Mouse (Mus musculus) embryo, embryonic 11 days (tissue): ENCODE measurements around the gene Letm1.
A peak's percentile ranks its signal among the peaks of the same experiment; 100 is the strongest.

ENCODE experiments used
- DNase-seq: peaks from one replicate; pipeline ENCODE4 v3.0.0-alpha.2; 2015

The Letm1 gene

DNA sequence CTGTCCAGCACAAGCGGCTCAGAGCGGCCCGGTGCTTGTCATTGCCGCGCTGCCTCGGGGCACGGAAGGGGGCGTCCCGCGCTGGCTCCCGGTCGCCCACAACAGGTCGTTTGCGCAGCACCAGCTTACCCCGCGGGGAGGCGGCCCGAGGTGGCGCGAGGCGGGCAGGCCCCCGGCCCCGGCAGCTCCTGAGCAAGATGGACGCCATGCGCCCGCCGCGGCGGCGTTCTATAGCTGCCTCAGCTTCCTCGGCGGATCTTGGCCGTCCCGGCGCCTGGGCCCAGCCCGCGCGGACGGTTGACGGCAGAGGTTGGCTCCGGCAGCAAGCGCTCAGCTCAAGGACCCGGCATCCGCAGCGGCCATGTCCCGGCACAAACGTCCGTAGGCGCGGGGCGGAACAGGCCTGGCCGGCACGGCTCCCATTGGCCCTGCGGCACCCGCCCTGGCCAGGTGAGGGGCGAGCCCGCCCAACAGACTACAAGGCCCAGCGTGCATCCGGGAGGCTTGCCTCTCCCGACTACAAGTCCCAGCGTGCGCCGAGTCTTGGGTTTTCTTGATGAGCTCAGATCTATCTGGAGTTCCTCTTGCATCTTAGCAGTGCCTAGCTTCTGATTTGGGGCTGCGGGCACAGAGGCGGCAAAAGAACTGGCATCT lies at the start of gene Letm1:
TSS of gene Letm1 (minus strand) at position 473 of the 654 bp plus-strand sequence.
- DNase-seq = peak; percentile 99

- no peak for DNase-seq
These were observed 48.2 kb upstream of the Letm1 start for GRCm38 (mm10) chr5:33830832-33831231.

DNA sequence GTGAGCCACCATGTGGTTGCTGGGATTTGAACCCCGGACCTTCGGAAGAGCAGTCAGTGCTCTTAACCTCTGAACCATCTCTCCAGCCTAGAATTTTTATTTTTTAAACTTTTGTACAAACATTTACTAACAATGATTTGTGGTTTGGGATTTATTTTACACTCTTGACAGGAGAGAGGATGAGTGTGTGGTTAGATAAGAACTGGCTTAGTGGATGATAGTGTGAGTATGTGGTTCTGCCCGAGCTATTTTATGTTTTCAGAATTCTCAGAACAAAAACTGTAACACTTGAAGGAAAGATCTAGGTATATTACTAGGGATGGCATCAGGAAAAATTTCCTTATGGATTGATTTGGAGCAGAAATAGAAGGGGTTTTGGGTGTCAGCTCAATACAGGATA lies 47.3 kb upstream of the Letm1 start:
- DNase-seq = no peak

DNA sequence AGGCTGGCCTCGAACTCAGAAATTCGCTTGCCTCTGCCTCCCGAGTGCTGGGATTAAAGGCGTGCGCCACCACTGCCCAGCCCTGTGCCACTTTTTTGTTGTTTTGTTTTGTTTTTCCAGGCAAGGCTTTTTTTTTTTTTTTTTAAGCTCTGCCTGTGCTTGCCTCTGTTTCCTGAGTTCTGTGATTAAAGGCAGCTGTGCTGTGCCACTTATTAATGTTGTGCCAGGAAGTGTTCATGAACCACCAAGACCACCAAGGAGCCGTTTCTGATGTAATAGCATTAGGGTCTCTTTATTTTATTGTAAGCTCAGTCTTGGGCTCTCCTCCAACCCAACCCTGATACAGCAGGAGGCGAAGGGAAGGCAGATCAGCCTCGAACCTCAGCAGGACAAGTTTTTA lies 45.5 kb upstream of the Letm1 start:
- DNase-seq = no peak

DNA sequence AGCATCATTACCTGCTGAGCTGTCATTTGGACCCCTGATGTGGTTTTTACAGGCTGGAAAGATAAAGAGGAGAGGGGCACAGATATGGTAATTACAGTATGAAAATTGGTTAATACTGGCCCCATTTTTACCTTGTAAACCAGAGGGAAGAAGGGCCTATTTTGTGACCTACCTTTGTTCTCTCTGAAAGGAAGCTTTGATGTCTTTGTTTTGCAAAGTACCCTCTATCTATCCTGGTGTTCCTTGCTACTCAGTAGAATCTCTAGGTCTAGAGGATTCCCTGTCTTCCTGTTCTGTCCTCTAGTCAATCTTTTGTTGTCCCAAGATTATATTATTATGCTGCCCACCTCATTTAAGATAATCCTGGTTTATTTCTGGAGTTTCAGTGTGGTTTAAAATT lies 43.4 kb upstream of the Letm1 start:
- no peak for DNase-seq

- DNase-seq = no peak
These were observed 39.8 kb upstream of the Letm1 start for GRCm38 (mm10) chr5:33822456-33822855.

- DNase-seq = no peak
These were observed 39.3 kb upstream of the Letm1 start for GRCm38 (mm10) chr5:33821901-33822427.

DNA sequence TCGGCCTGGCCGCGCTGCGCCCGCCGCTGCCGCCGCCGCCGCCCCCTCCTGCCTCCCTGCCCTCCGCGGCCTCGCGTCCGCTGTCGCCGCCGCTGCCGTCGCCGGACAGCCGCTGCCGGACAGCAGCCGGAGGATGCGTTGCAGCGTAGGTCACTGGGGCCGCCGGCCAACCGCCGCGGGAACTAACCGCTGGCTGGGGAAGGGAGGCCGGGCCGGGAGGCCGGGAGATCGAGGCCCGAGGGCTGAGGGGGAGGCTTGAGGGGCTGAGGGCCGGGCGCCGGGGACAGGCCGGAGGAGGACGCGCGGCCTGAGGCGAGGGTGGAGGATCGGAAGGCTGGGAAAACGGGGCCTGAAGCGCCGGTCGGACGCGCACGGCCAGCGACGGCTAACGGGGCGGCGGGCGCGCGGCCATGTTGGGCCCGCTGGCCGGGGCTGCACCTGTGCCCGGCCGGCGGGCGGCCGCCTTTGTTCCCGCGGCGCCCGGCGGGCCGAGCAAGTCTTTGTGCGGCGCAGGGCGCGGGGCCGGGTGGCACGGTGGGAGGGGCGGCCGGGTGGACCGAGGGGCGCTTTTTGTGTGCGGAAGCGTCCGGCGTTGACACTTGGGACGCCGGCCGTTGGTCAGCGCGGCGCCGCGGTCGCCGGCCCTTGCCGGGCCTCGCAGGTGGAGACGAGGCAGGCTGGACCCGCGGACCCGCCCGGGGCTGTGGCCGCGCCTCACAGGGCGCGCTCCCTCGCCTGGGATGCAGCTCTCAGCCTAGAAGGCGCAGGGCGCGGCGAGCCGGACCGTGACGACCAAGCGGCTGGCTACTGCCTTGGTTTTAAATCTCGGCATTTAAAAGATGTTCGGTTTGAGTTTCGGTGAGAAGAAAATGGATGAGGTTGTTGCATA lies 38.4 kb upstream of the Letm1 start:
- peak; percentile 81 for DNase-seq

GRCm38 (mm10) chr5:33819876-33820732 lies 37.5 kb upstream of the Letm1 start, which contains the start of gene Nsd2:
TSS of gene Nsd2 (plus strand) at chr5:33820725.
- DNase-seq = peak; percentile 98

- DNase-seq = peak; percentile 37
These were observed 36.7 kb upstream of the Letm1 start for GRCm38 (mm10) chr5:33819141-33819875.

DNA sequence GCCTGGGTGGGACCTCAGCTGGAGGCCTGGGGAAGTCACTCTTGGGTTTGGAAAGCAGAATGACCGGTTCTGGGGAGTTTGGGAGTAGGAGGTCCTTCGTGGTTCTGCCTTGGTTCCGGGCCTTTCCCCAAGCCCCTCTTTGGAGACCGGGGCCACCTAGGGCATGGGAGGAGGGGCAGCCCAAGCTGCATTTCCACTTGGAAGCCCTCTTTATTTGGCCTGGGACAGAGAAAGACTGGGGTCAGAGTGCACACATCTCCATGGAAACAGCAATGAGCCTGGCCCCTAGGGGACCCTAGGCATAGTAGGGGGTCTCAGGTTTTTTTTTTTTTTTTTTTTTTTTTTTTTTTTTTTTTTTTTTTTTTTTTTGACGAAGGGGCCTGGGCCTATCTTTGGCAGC lies 35.5 kb upstream of the Letm1 start:
- DNase-seq = peak; percentile 56

GRCm38 (mm10) chr5:33816008-33816725 lies 33.5 kb upstream of the Letm1 start:
- no peak for DNase-seq

DNA sequence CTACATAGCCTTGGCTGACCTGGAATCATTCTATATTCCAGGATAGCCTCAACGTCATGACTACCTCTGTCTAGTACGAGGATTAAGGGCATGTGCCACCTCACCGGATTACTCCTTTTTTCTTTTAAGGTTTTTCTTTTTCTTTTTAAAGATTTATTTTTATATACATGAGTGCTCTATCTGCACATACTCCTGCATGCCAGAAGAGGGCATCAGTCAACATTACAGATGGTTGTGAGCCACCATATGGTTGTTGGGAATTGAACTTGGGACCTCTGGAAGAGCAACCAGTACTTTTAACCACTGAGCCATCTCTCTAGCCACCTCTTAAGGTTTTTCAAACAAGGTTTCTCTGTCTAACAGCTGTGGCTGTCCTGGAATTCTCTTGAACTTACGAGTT lies 28.9 kb upstream of the Letm1 start:
- DNase-seq = no peak

GRCm38 (mm10) chr5:33803337-33803736 lies 20.7 kb upstream of the Letm1 start:
- no peak for DNase-seq

GRCm38 (mm10) chr5:33791912-33792643 lies 9.5 kb upstream of the Letm1 start:
- DNase-seq = no peak

GRCm38 (mm10) chr5:33782999-33783390 lies 378 bp upstream of the Letm1 start:
- DNase-seq = no peak

DNA sequence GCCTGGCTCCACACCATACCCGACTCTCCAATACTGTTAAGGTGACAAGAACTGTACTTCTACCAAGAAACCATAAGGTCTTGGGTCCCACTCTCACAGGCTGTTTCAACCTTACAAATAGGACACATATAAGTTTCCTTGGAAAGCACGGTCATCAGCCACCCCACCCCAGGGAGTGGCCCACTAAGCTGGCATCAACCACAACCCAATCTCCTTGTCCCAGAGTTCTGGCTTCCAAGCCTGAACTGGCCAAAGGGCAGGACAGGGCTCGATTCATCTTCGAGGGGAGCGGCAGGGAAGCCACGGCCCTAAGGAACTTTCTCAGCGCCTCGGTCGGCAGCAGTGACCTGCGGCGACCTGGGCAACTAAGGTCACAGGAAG lies 663 bp downstream of the Letm1 start:
- DNase-seq = no peak

DNA sequence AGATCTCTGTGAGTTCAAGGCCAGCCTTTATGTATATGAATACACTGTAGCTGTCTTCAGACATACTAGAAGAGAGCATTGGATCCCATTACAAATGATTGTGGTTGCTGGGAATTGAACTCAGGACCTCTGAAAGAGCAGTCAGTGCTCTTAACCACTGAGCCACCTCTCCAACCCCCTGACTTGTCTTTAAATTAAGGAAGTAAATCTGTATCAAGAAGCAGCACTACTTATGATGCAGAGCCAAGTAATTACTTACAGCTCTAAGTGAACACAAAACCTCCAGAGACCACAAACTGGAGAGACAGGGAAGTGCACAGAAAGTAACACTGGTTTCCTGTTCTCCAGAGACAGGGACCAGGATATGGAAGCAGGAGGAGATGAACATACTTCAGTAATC lies 5.4 kb downstream of the Letm1 start:
- DNase-seq = no peak

GRCm38 (mm10) chr5:33743481-33743880 lies 39.1 kb downstream of the Letm1 start:
- DNase-seq = no peak

DNA sequence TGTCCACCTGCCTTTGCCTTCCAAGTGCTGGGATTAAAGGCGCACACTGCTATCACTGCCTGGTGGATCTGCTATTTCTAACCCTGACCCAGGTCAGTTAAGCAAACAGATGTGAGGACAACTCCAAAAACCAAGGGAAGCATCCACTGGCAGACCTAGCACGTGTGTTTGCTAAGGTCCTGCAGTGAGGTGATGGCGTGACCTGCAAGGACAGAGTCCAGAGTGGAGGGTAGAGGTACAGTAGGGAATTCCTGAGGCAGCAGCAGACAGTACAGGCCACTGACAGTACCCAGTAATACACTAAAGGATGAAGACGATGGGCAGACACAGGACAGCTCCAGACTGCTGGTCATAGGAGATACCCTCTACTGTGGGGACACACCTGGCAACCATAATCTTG lies 42.1 kb downstream of the Letm1 start:
- no peak for DNase-seq

- no peak for DNase-seq
These were observed 44.3 kb downstream of the Letm1 start for GRCm38 (mm10) chr5:33738341-33738740.
